Mouse (Mus musculus) Patski (cell line): ENCODE measurements around the gene Cdc42ep5. TPM values are rescaled to one million over a fixed set of nuclear protein-coding genes. Genes with fewer than 3 reads are reported as not detected.

Experiments
- ATAC-seq: fragments of 100-300 bp; one replicate; pipeline ENCODE4 v1.8.0; 2021
- CTCF ChIA-PET: fragments of 350-600 bp; sonication (Branson Sonifier 250); formaldehyde crosslinking; loops from one replicate; lab custom pipeline; 2022; ENCODE audit warnings: inconsistent platforms; lab: Charles Lee
- POLR2A ChIA-PET: fragments of 350-600 bp; sonication (Branson Sonifier 250); formaldehyde crosslinking; loops from one replicate; lab custom pipeline; 2022; ENCODE audit warnings: antibody characterized with exemption, inconsistent platforms; lab: Charles Lee
- DNase-seq: peaks from one replicate; pipeline ENCODE4 v3.0.0-alpha.2; 2011; ENCODE audit warnings: low read depth, low spot score
- H3K27me3 ChIP-seq: fragments of 371-371 bp; one replicate; pipeline ENCODE4 v1.5.1; 2021
- CTCF ChIP-seq: fragments of 100-300 bp; IDR thresholded peaks from one replicate; pipeline ENCODE4 v1.5.1; 2021
- in situ Hi-C: fragments of 300-500 bp; cut with MboI; formaldehyde crosslinking; loops from 3 replicates; pipeline ENCODE4 v1.11.1; 2018; ENCODE audit warnings: low pct_unique_long_range_greater_than_20kb, mixed read lengths
- polyA plus RNA-seq: library from polyadenylated mRNA; unstranded; gene quantifications from one replicate; pipeline ENCODE4 v1.2.3, GENCODE M21; 2021

The Cdc42ep5 gene
- polyA plus RNA-seq, 1 experiment from 2014 or later: 0.58 TPM

DNA sequence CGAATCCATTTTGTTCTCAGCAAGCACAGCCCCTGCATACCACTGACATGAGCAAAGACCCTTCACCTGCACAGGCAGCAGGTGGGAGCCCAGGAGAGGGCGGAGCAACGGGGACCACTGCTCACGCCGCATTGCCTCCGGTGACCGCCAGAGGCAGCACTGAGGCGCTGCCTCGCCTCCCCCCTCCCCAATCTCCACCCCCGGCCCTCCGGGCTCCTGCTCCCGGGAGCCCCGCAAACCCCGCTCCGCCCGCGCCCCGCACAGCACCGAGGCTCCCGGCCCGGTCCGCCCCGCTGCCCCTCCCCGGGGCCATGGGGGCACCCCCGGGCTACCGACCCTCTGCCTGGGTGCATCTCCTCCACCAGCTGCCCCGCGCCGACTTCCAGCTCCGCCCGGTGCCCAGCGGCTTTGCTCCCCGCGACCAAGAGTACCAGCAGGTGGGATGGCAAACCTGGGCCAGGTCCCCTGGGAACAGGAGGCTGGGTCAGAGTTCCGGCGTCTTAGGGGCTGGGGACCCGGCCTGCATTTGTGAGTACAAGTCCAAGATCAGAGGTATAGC lies 45.2 kb downstream of the Cdc42ep5 start, which contains the start of gene Ttyh1:
Gene Ttyh1, plus strand, starts transcription at position 65 of the 559 bp plus-strand sequence.
- CTCF ChIA-PET: interaction anchor here (1.9 kb wide), 1 partner anchor 11 kb away, joined by 7 read pairs; no protein-coding TSS in a partner anchor
- DNase-seq: no peak
- POLR2A ChIA-PET: no interaction called here
- in situ Hi-C loops: no loop called here
- peaks cover 14% of the 10 kb centered on the region for H3K27me3 ChIP-seq
- peak; percentile 19 for ATAC-seq
- peak; percentile 78 for TF ChIP-seq CTCF

DNA sequence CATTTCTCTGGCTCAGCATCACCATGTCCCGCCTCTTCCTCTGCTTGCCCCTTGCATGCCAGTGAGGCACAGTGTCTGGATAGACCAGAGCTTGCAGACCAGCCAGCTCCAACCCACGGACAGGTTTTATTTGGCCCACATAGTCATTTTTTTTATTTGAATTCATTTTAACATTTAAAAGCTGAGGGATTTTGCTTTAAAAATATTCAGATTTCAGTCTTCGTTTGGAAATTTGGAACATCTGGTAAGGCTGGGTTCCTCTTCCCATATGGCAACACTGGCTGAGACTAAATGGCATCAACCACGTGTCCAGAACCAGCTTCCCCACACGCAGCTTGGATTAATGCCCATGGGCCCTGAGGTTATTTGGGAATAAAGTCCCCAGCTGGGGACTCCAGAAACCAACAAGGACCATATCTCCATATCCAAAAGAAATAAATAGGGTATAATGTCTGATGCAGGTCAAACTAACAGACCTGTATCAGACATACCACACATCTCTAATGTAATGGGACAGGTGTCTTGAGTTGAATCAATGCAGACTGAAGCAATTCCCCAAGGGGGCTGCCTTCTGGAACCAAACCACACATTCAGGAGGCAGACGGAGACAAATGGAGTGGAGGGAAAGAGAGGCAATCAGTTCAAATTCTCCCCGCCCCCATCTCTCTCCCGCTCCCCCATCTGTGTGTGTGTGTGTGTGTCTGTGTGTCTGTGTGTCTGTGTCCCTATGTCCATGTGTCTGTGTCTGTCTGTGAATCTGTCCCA lies 47.4 kb downstream of the Cdc42ep5 start:
- TF ChIP-seq CTCF: no peak
- no peak for DNase-seq
- no peak for ATAC-seq
- ChIA-PET CTCF (no interaction called here), POLR2A (no interaction called here)
- in situ Hi-C loops: no loop called here
- peaks cover 19% of the 10 kb centered on the region for H3K27me3 ChIP-seq

DNA sequence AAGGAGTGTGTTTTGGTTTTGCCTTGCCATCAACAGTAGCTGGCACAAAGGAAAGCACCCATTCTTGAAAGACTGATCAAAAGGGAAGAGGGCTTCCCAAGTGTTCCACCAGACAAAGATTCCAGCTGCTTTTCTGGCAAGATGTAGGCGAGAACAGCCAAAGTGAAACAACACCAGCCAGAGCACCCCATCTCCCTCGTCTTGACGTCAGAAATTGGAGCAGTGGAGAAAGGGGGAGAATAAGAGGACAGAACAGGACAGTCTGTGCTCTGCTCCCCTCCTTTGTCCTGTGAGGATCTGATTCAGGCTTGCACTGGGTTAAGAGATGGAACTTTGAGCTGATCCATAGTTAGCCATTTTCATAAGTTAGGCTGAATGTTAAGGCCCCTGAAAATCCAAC lies 52.9 kb downstream of the Cdc42ep5 start:
- DNase-seq (no peak), ATAC-seq (no peak)
- ChIA-PET CTCF (no interaction called here), POLR2A (interaction anchor here (0.7 kb wide), 2 partner anchors 420 to 444 kb away, joined by 5 to 6 read pairs; no protein-coding TSS in a partner anchor)
- H3K27me3 ChIP-seq: peaks cover 10% of the 10 kb centered on the region
- no peak for TF ChIP-seq CTCF
- in situ Hi-C loops: no loop called here

DNA sequence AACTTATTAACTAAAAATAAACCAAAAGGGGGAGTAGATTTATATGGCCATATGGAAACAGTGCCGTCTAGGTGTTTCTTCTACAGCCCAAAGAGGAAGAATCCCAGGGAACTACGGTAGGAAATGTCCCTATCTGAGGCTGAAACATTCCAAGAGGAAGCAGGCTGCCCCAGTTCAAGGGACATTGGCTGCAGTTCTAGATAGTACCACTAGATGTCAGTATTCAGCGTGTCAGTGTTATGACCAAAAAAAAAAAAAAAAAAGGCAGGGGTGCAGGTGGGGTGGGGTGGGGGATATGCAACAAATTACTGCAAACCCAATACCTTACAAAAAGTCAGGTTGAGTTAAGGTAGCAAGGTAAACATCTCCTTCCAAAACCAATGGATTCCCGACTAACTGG lies 61.2 kb downstream of the Cdc42ep5 start:
- TF ChIP-seq CTCF: peak; percentile 46
- ATAC-seq: no peak
- H3K27me3 ChIP-seq: no peaks in the 10 kb centered on the region
- in situ Hi-C loops: no loop called here
- CTCF ChIA-PET: interaction anchor here (2.0 kb wide), 1 partner anchor 324 kb away, joined by 5 read pairs; no protein-coding TSS in a partner anchor
- POLR2A ChIA-PET: no interaction called here
- DNase-seq: no peak

Other genes starting within 250 kb of the Cdc42ep5 start
- not detected for gene Lilra6, start 249.4 kb downstream of the Cdc42ep5 start, polyA plus RNA-seq
- 0.01 TPM for gene Lair1, start 101.7 kb downstream of the Cdc42ep5 start, polyA plus RNA-seq
- gene Ttyh1, start 45.5 kb downstream of the Cdc42ep5 start, polyA plus RNA-seq: 0.12 TPM
- 92.8 TPM for gene Leng8, start 27.8 kb downstream of the Cdc42ep5 start, polyA plus RNA-seq
- 6.4 TPM for gene Leng9, start 14.5 kb downstream of the Cdc42ep5 start, polyA plus RNA-seq
- not detected for gene Lilra5, start 72.9 kb upstream of the Cdc42ep5 start, polyA plus RNA-seq
- gene Ncr1, start 172.9 kb upstream of the Cdc42ep5 start, polyA plus RNA-seq: not detected
- gene Gp6, start 232.9 kb upstream of the Cdc42ep5 start, polyA plus RNA-seq: not detected